Mouse (Mus musculus) MEL (cell line): ENCODE data around the gene Trim66. TPM values are rescaled to one million over a fixed set of nuclear protein-coding genes. Genes with fewer than 3 reads are reported as not detected.

Experiments
- DNase-seq: peaks from one replicate; pipeline ENCODE4 v3.0.0; 2011; ENCODE audit warnings: low read depth, low spot score
- H3K27ac ChIP-seq: 2 replicates; pipeline ENCODE4 v1.5.1; 2012; ENCODE audit warnings: low read depth, mild to moderate bottlenecking, control low read depth, low read length, moderate library complexity; ENCODE audit not compliant: control insufficient read depth
- H3K27me3 ChIP-seq, 2 experiments: fragments of 150-350 bp in 1 of 2; sonication (generic) in 1 of 2; 2 replicates each; pipeline ENCODE4 v1.6.1; 2012; ENCODE audit warnings: low read length in 2 of 2, mild to moderate bottlenecking in 2 of 2, improper control_type of control experiment in 1 of 2, moderate library complexity in 1 of 2; ENCODE audit not compliant: insufficient read depth in 2 of 2, control insufficient read depth in 1 of 2
- H3K36me3 ChIP-seq, 2 experiments: 2 replicates each; pipeline ENCODE4 v1.6.1; 2012 to 2014; ENCODE audit warnings: low read length in 2 of 2, improper control_type of control experiment in 1 of 2, inconsistent platforms in 1 of 2, mild to moderate bottlenecking in 1 of 2; ENCODE audit not compliant: insufficient read depth in 2 of 2, control insufficient read depth in 1 of 2
- H3K4me1 ChIP-seq, 2 experiments: fragments of 150-350 bp in 1 of 2; sonication (generic) in 1 of 2; 2 replicates each; pipeline ENCODE4 v1.6.1; 2012; ENCODE audit warnings: low read length in 2 of 2, improper control_type of control experiment in 1 of 2, mild to moderate bottlenecking in 1 of 2; ENCODE audit not compliant: insufficient read depth in 2 of 2, control insufficient read depth in 1 of 2
- H3K4me3 ChIP-seq, 2 experiments: fragments of 150-350 bp in 1 of 2; sonication (generic) in 1 of 2; 2 replicates each; pipeline ENCODE4 v1.5.1; 2012; ENCODE audit warnings: low read depth in 2 of 2, low read length in 2 of 2, mild to moderate bottlenecking in 2 of 2, moderate library complexity in 2 of 2, control low read depth in 1 of 2, improper control_type of control experiment in 1 of 2; ENCODE audit not compliant: control insufficient read depth in 1 of 2, insufficient read depth in 1 of 2
- H3K79me2 ChIP-seq: 2 replicates; pipeline ENCODE4 v1.6.1; 2012; ENCODE audit warnings: mild to moderate bottlenecking, low read length, moderate library complexity; ENCODE audit not compliant: control insufficient read depth, poor library complexity, insufficient read depth
- H3K9ac ChIP-seq: 2 replicates; pipeline ENCODE4 v1.6.1; 2012; ENCODE audit warnings: low read depth, mild to moderate bottlenecking, control low read depth, low read length, moderate library complexity; ENCODE audit not compliant: control insufficient read depth, poor library complexity, severe bottlenecking
- H3K9me3 ChIP-seq: fragments of 150-350 bp; sonication (generic); replicated peaks from 2 replicates; pipeline ENCODE4 v1.6.1; 2012; ENCODE audit warnings: mild to moderate bottlenecking, low read length, improper control_type of control experiment, moderate library complexity; ENCODE audit not compliant: insufficient read depth
- CHD2 ChIP-seq: IDR thresholded peaks from 2 replicates; pipeline ENCODE4 v1.6.1; 2011; ENCODE audit warnings: low read length, improper control_type of control experiment
- CTCF ChIP-seq, 3 experiments: IDR thresholded peaks in 2 of 3; conservative IDR thresholded peaks in 1 of 3; 2 replicates each; pipeline ENCODE4 v1.5.1; 2011 to 2012; ENCODE audit warnings: low read length in 3 of 3, low read depth in 2 of 3, mild to moderate bottlenecking in 2 of 3, improper control_type of control experiment in 1 of 3, inconsistent platforms in 1 of 3, mixed read lengths in 1 of 3, moderate library complexity in 1 of 3; ENCODE audit not compliant: control insufficient read depth in 1 of 3, insufficient read depth in 1 of 3, poor library complexity in 1 of 3, severe bottlenecking in 1 of 3
- E2F4 ChIP-seq: IDR thresholded peaks from 2 replicates; pipeline ENCODE4 v1.6.1; 2011; ENCODE audit warnings: low read depth, low read length, improper control_type of control experiment, borderline replicate concordance
- ELF1 ChIP-seq: IDR thresholded peaks from 2 replicates; pipeline ENCODE4 v1.6.1; 2014; ENCODE audit warnings: low read depth, mild to moderate bottlenecking, inconsistent platforms, low read length, improper control_type of control experiment, moderate library complexity
- EP300 ChIP-seq, 2 experiments: IDR thresholded peaks; 2 replicates each; pipeline ENCODE4 v1.6.1; 2011; ENCODE audit warnings: improper control_type of control experiment in 2 of 2, low read length in 2 of 2, low read depth in 1 of 2, mild to moderate bottlenecking in 1 of 2
- ETS1 ChIP-seq: IDR thresholded peaks from 2 replicates; pipeline ENCODE4 v1.6.1; 2012; ENCODE audit warnings: low read depth, mild to moderate bottlenecking, inconsistent platforms, low read length, improper control_type of control experiment, moderate library complexity
- GABPA ChIP-seq: IDR thresholded peaks from 2 replicates; pipeline ENCODE4 v1.6.1; 2012; ENCODE audit warnings: low read depth, mild to moderate bottlenecking, inconsistent platforms, low read length, improper control_type of control experiment, moderate library complexity
- HCFC1 ChIP-seq: IDR thresholded peaks from 2 replicates; pipeline ENCODE4 v1.6.1; 2012; ENCODE audit warnings: low read depth, mild to moderate bottlenecking, inconsistent platforms, low read length, improper control_type of control experiment, moderate library complexity
- JUND ChIP-seq: IDR thresholded peaks from 2 replicates; pipeline ENCODE4 v1.6.1; 2011; ENCODE audit warnings: low read depth, mild to moderate bottlenecking, improper control_type of control experiment, low read length
- KAT2A ChIP-seq: conservative IDR thresholded peaks from 2 replicates; pipeline ENCODE4 v1.6.1; 2012; ENCODE audit warnings: low read depth, low read length, improper control_type of control experiment, inconsistent platforms
- MAFK ChIP-seq: IDR thresholded peaks from 2 replicates; pipeline ENCODE4 v1.6.1; 2011; ENCODE audit warnings: low read depth, mild to moderate bottlenecking, low read length, improper control_type of control experiment, borderline replicate concordance
- MAX ChIP-seq: IDR thresholded peaks from 2 replicates; pipeline ENCODE4 v1.6.1; 2011; ENCODE audit warnings: low read length, improper control_type of control experiment
- MAZ ChIP-seq: IDR thresholded peaks from 2 replicates; pipeline ENCODE4 v1.6.1; 2012; ENCODE audit warnings: low read depth, mild to moderate bottlenecking, inconsistent platforms, low read length, improper control_type of control experiment
- MYB ChIP-seq: IDR thresholded peaks from 2 replicates; pipeline ENCODE4 v1.6.1; 2011; ENCODE audit warnings: mild to moderate bottlenecking, low read depth, low read length, improper control_type of control experiment
- MYC ChIP-seq: IDR thresholded peaks from 2 replicates; pipeline ENCODE4 v1.6.1; 2011; ENCODE audit warnings: low read depth, mild to moderate bottlenecking, low read length, improper control_type of control experiment, moderate library complexity
- NELFE ChIP-seq: IDR thresholded peaks from 2 replicates; pipeline ENCODE4 v1.6.1; 2011; ENCODE audit warnings: low read depth, low read length, improper control_type of control experiment
- POLR2A ChIP-seq, 2 experiments: IDR thresholded peaks; 2 replicates each; pipeline ENCODE4 v1.6.1; 2011 to 2012; ENCODE audit warnings: low read length in 2 of 2, mild to moderate bottlenecking in 2 of 2, control low read depth in 1 of 2, improper control_type of control experiment in 1 of 2, low read depth in 1 of 2, moderate library complexity in 1 of 2; ENCODE audit not compliant: control insufficient read depth in 1 of 2, insufficient read depth in 1 of 2, poor library complexity in 1 of 2
- POLR2AphosphoS2 ChIP-seq: IDR thresholded peaks from 2 replicates; pipeline ENCODE4 v1.6.1; 2011; ENCODE audit warnings: low read length, improper control_type of control experiment
- POLR2AphosphoS5 ChIP-seq: IDR thresholded peaks from 2 replicates; pipeline ENCODE4 v1.6.1; 2012; ENCODE audit warnings: low read depth, borderline replicate concordance, mild to moderate bottlenecking, inconsistent platforms, low read length, moderate library complexity, mixed read lengths
- RCOR1 ChIP-seq: IDR thresholded peaks from 2 replicates; pipeline ENCODE4 v1.6.1; 2012; ENCODE audit warnings: low read depth, mild to moderate bottlenecking, inconsistent platforms, low read length, improper control_type of control experiment
- SIN3A ChIP-seq: IDR thresholded peaks from 2 replicates; pipeline ENCODE4 v1.6.1; 2012; ENCODE audit warnings: low read length, improper control_type of control experiment, inconsistent platforms
- TBP ChIP-seq: IDR thresholded peaks from 2 replicates; pipeline ENCODE4 v1.8.0; 2011; ENCODE audit warnings: low read depth, low read length, improper control_type of control experiment
- TCF12 ChIP-seq: IDR thresholded peaks from 2 replicates; pipeline ENCODE4 v1.6.1; 2014; ENCODE audit warnings: low read depth, mild to moderate bottlenecking, inconsistent platforms, low read length, improper control_type of control experiment, moderate library complexity
- UBTF ChIP-seq: IDR thresholded peaks from 2 replicates; pipeline ENCODE4 v1.6.1; 2012; ENCODE audit warnings: low read depth, mild to moderate bottlenecking, inconsistent platforms, low read length, improper control_type of control experiment, moderate library complexity, borderline replicate concordance; ENCODE audit not compliant: insufficient read depth
- USF1 ChIP-seq: IDR thresholded peaks from 2 replicates; pipeline ENCODE4 v1.6.1; 2014; ENCODE audit warnings: low read depth, mild to moderate bottlenecking, inconsistent platforms, low read length, improper control_type of control experiment, moderate library complexity
- USF2 ChIP-seq, 2 experiments: IDR thresholded peaks; 2 replicates each; pipeline ENCODE4 v1.6.1; 2011 to 2012; ENCODE audit warnings: improper control_type of control experiment in 2 of 2, low read length in 2 of 2, borderline replicate concordance in 1 of 2, inconsistent platforms in 1 of 2, low read depth in 1 of 2, mild to moderate bottlenecking in 1 of 2; ENCODE audit not compliant: insufficient read depth in 1 of 2
- ZMIZ1 ChIP-seq: IDR thresholded peaks from 2 replicates; pipeline ENCODE4 v1.6.1; 2012; ENCODE audit warnings: low read depth, mild to moderate bottlenecking, inconsistent platforms, low read length, improper control_type of control experiment, moderate library complexity
- polyA plus RNA-seq, 2 experiments: library from polyadenylated mRNA; stranded (reverse) in 1 of 2; unstranded in 1 of 2; fragments of >175 nt in 1 of 2; fragments of >200 nt in 1 of 2; gene quantifications; 2 replicates each; pipeline versions ENCODE4 v1.2.1 to v1.2.4; 2012; ENCODE audit warnings: low replicate concordance in 2 of 2, low read depth in 1 of 2; ENCODE audit not compliant: insufficient read length in 2 of 2, insufficient read depth in 1 of 2, missing spikeins in 1 of 2
- total RNA-seq: library from RNA; depleted of rRNA; stranded (reverse); fragments of 300-350 nt; gene quantifications from 2 replicates; pipeline ENCODE4 v1.2.3, GENCODE M21; 2012

Gene Trim66
- total and polyA plus RNA-seq, 3 experiments = 0.01 TPM; not detected in 2

GRCm38 (mm10) chr7:109518838-109519696, 11.1 kb upstream of the Trim66 start, which contains the start of gene Rpl27a:
TSS of gene Rpl27a (plus strand) at chr7:109519147.
- Histone ChIP-seq H3K27me3 (no peaks in the 10 kb centered on the region), H3K9me3 (no peaks in the 10 kb centered on the region), H3K36me3 (peaks cover 19 to 30% of the 10 kb centered on the region in 2 experiments), H3K4me1 (peaks cover 3 to 15% of the 10 kb centered on the region in 2 experiments), H3K4me3 (peak within 1 kb of the TSS; percentile 77 to 89), H3K27ac (peak within 1 kb of the TSS; percentile 99), H3K9ac (peak within 1 kb of the TSS; percentile 98), H3K79me2 (peaks cover 33% of the 10 kb centered on the region)
- peak; percentile 97 for DNase-seq
- TF ChIP-seq POLR2AphosphoS5 (no peak), USF1 (peak; percentile 62; the same call in 1 of the 2 replicates), ZMIZ1 (peak; percentile 97), JUND (no peak), CHD2 (peak; percentile 95), E2F4 (no peak), EP300 (IDR thresholded peaks at IDR 0.05; ENCODE audit: low read depth in 1 of 2, low read length in 2 of 2) (no peak), CTCF (IDR thresholded peaks at IDR 0.05 in 2 of 3, conservative IDR thresholded peaks at IDR 0.05 in 1 of 3; ENCODE audit: control insufficient read depth in 1 of 3, insufficient read depth in 1 of 3, low read depth in 2 of 3, low read length in 3 of 3, poor library complexity in 1 of 3, severe bottlenecking in 1 of 3) (no peak), KAT2A (peak; percentile 63), RCOR1 (no peak), MAX (peak; percentile 65), TBP (peak; percentile 95), MYC (peak; percentile 86), UBTF (peak; percentile 49; the same call in 1 of the 2 replicates), MYB (no peak), TCF12 (peak; percentile 74), ETS1 (peak; percentile 40; the same call in 1 of the 2 replicates), ELF1 (peak; percentile 90), POLR2AphosphoS2 (peak; percentile 91), HCFC1 (peak; percentile 88), USF2 (IDR thresholded peaks at IDR 0.05; ENCODE audit: borderline replicate concordance in 1 of 2, insufficient read depth in 1 of 2, low read depth in 1 of 2, low read length in 2 of 2) (no peak), MAZ (peak; percentile 75; the same call in 1 of the 2 replicates), POLR2A (IDR thresholded peaks at IDR 0.05; ENCODE audit: control insufficient read depth in 1 of 2, insufficient read depth in 1 of 2, low read depth in 1 of 2, low read length in 2 of 2, poor library complexity in 1 of 2) (peak; percentile 87 to 98), GABPA (no peak), SIN3A (peak; percentile 72), MAFK (no peak), NELFE (peak; percentile 98)
